Comparison of ENCODE assay signal across 12 mouse cellular contexts in genomic region chr3:107261851-107262165, GRCm38 (mm10). TPM values are rescaled to one million over a fixed set of nuclear protein-coding genes. Genes with fewer than 3 reads are reported as not detected.
DNase-seq lines count a peak whose midpoint lies in the region; ATAC-seq lines count a peak whose summit lies in the region.
"Had no signal": no experiment of that assay in that cellular context is flagged by ENCODE, and none has a peak within 500 bp of the region (broad histone marks: within the 10 kb centered on the region; RNA-seq: fewer than 3 reads in every experiment).

No protein-coding gene starts in this region.

- H3K4me3 ChIP-seq in heart, embryonic 11.5 days (ENCODE audit: low read depth, low read length), result no peak overlapping the region
- no peak overlapping the region for H3K4me3 ChIP-seq in hindbrain, embryonic 14.5 days (replicated peaks; ENCODE audit: low read length)
- H3K4me3 ChIP-seq: erythroblast, embryonic 14.5 days; stomach, embryonic 15.5 days had no signal

- no peak for ATAC-seq in heart, embryonic 11.5 days (replicated peaks; ENCODE audit: insufficient number of reproducible peaks, low FRiP score, low TSS enrichment)
- ATAC-seq in hindbrain, embryonic 14.5 days (ENCODE audit: low FRiP score), result no peak
- ATAC-seq: intestine, embryonic 16.5 days had no signal

- no peaks in the 10 kb centered on the region for H3K9me3 ChIP-seq in heart, embryonic 11.5 days (replicated peaks; ENCODE audit: control insufficient read depth, low read length)
- no peaks in the 10 kb centered on the region for H3K9me3 ChIP-seq in hindbrain, embryonic 14.5 days (ENCODE audit: control insufficient read depth, low read length)
- H3K9me3 ChIP-seq: stomach, embryonic 15.5 days had no signal

- no peaks in the 10 kb centered on the region for H3K36me3 ChIP-seq in heart, embryonic 11.5 days (ENCODE audit: control insufficient read depth, insufficient read depth, low read length)
- H3K36me3 ChIP-seq in hindbrain, embryonic 14.5 days (replicated peaks; ENCODE audit: control insufficient read depth, insufficient read depth), result no peaks in the 10 kb centered on the region
- H3K36me3 ChIP-seq: stomach, embryonic 15.5 days had no signal

- intact Hi-C loops in heart, postnatal 25 days (cut with DNase I), result no loop called here

- H3K27me3 ChIP-seq in heart, embryonic 11.5 days (ENCODE audit: control insufficient read depth, insufficient read depth, low read length), result no peaks in the 10 kb centered on the region
- H3K27me3 ChIP-seq in hindbrain, embryonic 14.5 days (ENCODE audit: control insufficient read depth, insufficient read depth, low read length), result no peaks in the 10 kb centered on the region
- H3K27me3 ChIP-seq: stomach, embryonic 15.5 days had no signal

- peak; percentile 35 for DNase-seq in heart, postnatal 25 days (ENCODE audit: low spot score)
- peak; percentile 18 for DNase-seq in right cerebral cortex, adult 18-20 months
- no peak for DNase-seq in right cerebral cortex, adult 2 months (ENCODE audit: low spot score in 2 of 2)
- DNase-seq in hindbrain, embryonic 14.5 days (ENCODE audit: low spot score), result no peak
- peak; percentile 90 for DNase-seq in retina, postnatal 1 day
- DNase-seq in cerebellum, adult 18-20 months, result no peak
- no peak for DNase-seq in spleen, adult 12 weeks (ENCODE audit: low spot score)
- DNase-seq: liver had no signal

- peaks cover 2% of the 10 kb centered on the region; the same call in 1 of the 2 replicates for H3K4me1 ChIP-seq in heart, embryonic 11.5 days (ENCODE audit: control insufficient read depth, insufficient read depth, low read length)
- H3K4me1 ChIP-seq in hindbrain, embryonic 14.5 days (replicated peaks; ENCODE audit: control insufficient read depth, insufficient read depth, low read length), result peaks cover 16% of the 10 kb centered on the region
- H3K4me1 ChIP-seq: stomach, embryonic 15.5 days had no signal

- H3K27ac ChIP-seq in heart, embryonic 11.5 days (ENCODE audit: low read depth, low read length), result no peak overlapping the region
- 0 out of 2 replicates have a peak overlapping the region, but pooled peaks have one; percentile 14 for H3K27ac ChIP-seq in hindbrain, embryonic 14.5 days

- H3K4me2 ChIP-seq in heart, embryonic 11.5 days, result no peak overlapping the region
- no peak overlapping the region for H3K4me2 ChIP-seq in hindbrain, embryonic 14.5 days (replicated peaks)
- H3K4me2 ChIP-seq: stomach, embryonic 15.5 days had no signal

- 70% methylated on average over 7 of the region's 7 CpGs for WGBS in heart, embryonic 11.5 days (ENCODE audit: insufficient replicate concordance)
- 28% methylated on average over 7 of the region's 7 CpGs for WGBS in hindbrain, embryonic 14.5 days

- H3K9ac ChIP-seq in heart, embryonic 11.5 days (ENCODE audit: low read depth, low read length), result no peak overlapping the region
- H3K9ac ChIP-seq in hindbrain, embryonic 14.5 days, result no peak overlapping the region
- H3K9ac ChIP-seq: stomach, embryonic 15.5 days had no signal

RNA-seq across cellular contexts. Expression of gene Lamtor5, which starts 16.9 kb away (rescaled TPM):
- 10 to 100 TPM; 65.2 to 66.1 TPM for total RNA-seq in heart, postnatal 25 days (2021)
- polyA plus RNA-seq in heart, embryonic 11.5 days (2014; fragmentation: Nextera tagmentation; extraction: Ambion mirVana), result 153 and 156 TPM in 2 replicates
- 184 and 218 TPM in 2 replicates for polyA plus RNA-seq in hindbrain, embryonic 14.5 days (2014; fragmentation: Nextera tagmentation; extraction: Ambion mirVana)

RNA-seq across cellular contexts. Expression of gene Prok1, which starts 22.3 kb away (rescaled TPM):
- not detected for total RNA-seq in heart, postnatal 25 days (2021)
- not detected in 2 replicates for polyA plus RNA-seq in heart, embryonic 11.5 days (2014; fragmentation: Nextera tagmentation; extraction: Ambion mirVana)
- 0.23 TPM in 1 of 2 replicates, not detected in the other for polyA plus RNA-seq in hindbrain, embryonic 14.5 days (2014; fragmentation: Nextera tagmentation; extraction: Ambion mirVana)
- polyA plus RNA-seq: erythroblast, embryonic 14.5 days had no signal

RNA-seq across cellular contexts. Expression of gene Slc16a4, which starts 29.2 kb away (rescaled TPM):
- under 1 TPM; 0.26 to 0.36 TPM for total RNA-seq in heart, postnatal 25 days (2021)
- polyA plus RNA-seq in heart, embryonic 11.5 days (2014; fragmentation: Nextera tagmentation; extraction: Ambion mirVana), result 1.5 and 3.0 TPM in 2 replicates
- polyA plus RNA-seq in hindbrain, embryonic 14.5 days (2014; fragmentation: Nextera tagmentation; extraction: Ambion mirVana), result 2.5 and 3.5 TPM in 2 replicates
- polyA plus RNA-seq: erythroblast, embryonic 14.5 days had no signal

RNA-seq across cellular contexts. Expression of gene A630076J17Rik, which starts 31.4 kb away (rescaled TPM):
- not detected for total RNA-seq in heart, postnatal 25 days (2021)
- polyA plus RNA-seq in heart, embryonic 11.5 days (2014; fragmentation: Nextera tagmentation; extraction: Ambion mirVana), result not detected in 2 replicates
- not detected in 2 replicates for polyA plus RNA-seq in hindbrain, embryonic 14.5 days (2014; fragmentation: Nextera tagmentation; extraction: Ambion mirVana)
- polyA plus RNA-seq: erythroblast, embryonic 14.5 days; intestine, embryonic 16.5 days had no signal

RNA-seq across cellular contexts. Expression of gene Cym, which starts 40.3 kb away (rescaled TPM):
- total RNA-seq in heart, postnatal 25 days (2021), result under 1 TPM in 1 of 2 experiments, not detected in 1; 0.22 TPM
- 0.17 TPM in 1 of 2 replicates, not detected in the other for polyA plus RNA-seq in heart, embryonic 11.5 days (2014; fragmentation: Nextera tagmentation; extraction: Ambion mirVana)
- not detected in 2 replicates for polyA plus RNA-seq in hindbrain, embryonic 14.5 days (2014; fragmentation: Nextera tagmentation; extraction: Ambion mirVana)
- polyA plus RNA-seq: erythroblast, embryonic 14.5 days had no signal

Comparison
In these comparisons a context has a peak if more than half of its experiments do, and no peak if none do; other contexts are left out.
1. DNase-seq: peak in heart, postnatal 25 days (single experiment), right cerebral cortex, adult 18-20 months (single experiment) and retina, postnatal 1 day (single experiment); none in right cerebral cortex, adult 2 months (0 of 2), hindbrain, embryonic 14.5 days (single experiment), cerebellum, adult 18-20 months (0 of 2) and spleen, adult 12 weeks (single experiment).